21 mouse cellular contexts compared by ENCODE assay signal in genomic region chr3:39908676-39909362, GRCm38 (mm10).
DNase-seq lines count a peak whose midpoint lies in the region.
"Had no signal": no experiment of that assay in that cellular context is flagged by ENCODE, and none has a peak within 500 bp of the region (broad histone marks: within the 10 kb centered on the region; RNA-seq: fewer than 3 reads in every experiment).

No protein-coding gene starts in this region.

- DNase-seq in left cerebral cortex, adult 11 months (ENCODE audit: low spot score), result peak; percentile 16
- no peak for DNase-seq in left cerebral cortex, postnatal 4 days
- DNase-seq in frontal cortex, postnatal 14 days (ENCODE audit: low spot score in 2 of 2), result peak; percentile 7 to 9
- peak; percentile 16 to 25 for DNase-seq in layer of hippocampus, postnatal 14 days (ENCODE audit: low spot score in 2 of 2)
- DNase-seq in left cerebral cortex, postnatal 25 days (ENCODE audit: low spot score in 2 of 2), result peak; percentile 13 to 72
- DNase-seq in natural killer cell, adult 2 months (ENCODE audit: low spot score in 2 of 2), result no peak
- no peak for DNase-seq in kidney, adult 8-10 months
- DNase-seq in adrenal gland, postnatal 10 days, result no peak
- DNase-seq: adrenal gland, adult 8-10 months; cerebellum, adult 11 months; cerebellum, adult 9-10 months; embryo, embryonic 11 days; gastrocnemius, postnatal 14 days; kidney, adult 9 months; kidney, postnatal 10 days; liver, embryonic 13.5 days; lung, adult 2 months; lung, postnatal 10 days; midbrain, embryonic 14.5 days; thymus, adult 18-20 months; thymus, postnatal 36 days had no signal

- intact Hi-C loops in left cerebral cortex, postnatal 4 days (cut with DNase I), result no loop called here
- intact Hi-C loops in left cerebral cortex, postnatal 25 days (cut with DNase I), result loop anchor here (2.0 kb wide), 1 partner anchor 58 kb away; no protein-coding TSS in a partner anchor

Comparison
In these comparisons a context has a peak if more than half of its experiments do, and no peak if none do; other contexts are left out.
1. DNase-seq: peak in left cerebral cortex, adult 11 months (single experiment), frontal cortex, postnatal 14 days (2 of 2), layer of hippocampus, postnatal 14 days (2 of 2) and left cerebral cortex, postnatal 25 days (2 of 2); none in left cerebral cortex, postnatal 4 days (single experiment), natural killer cell, adult 2 months (0 of 2), kidney, adult 8-10 months (0 of 2) and adrenal gland, postnatal 10 days (single experiment).